Mouse (Mus musculus) limb, embryonic 12.5 days (tissue): Measurements from ENCODE around the gene Fermt2. TPM values are rescaled to one million over a fixed set of nuclear protein-coding genes. Genes with fewer than 3 reads are reported as not detected.

Source experiments
- ATAC-seq: fragments of 200-750 bp; cut with Nextera tagmentation; 2 replicates; pipeline ENCODE4 v1.8.0; 2017; ENCODE audit warnings: low read depth, moderate TSS enrichment; ENCODE audit not compliant: insufficient number of reproducible peaks, insufficient read depth, low FRiP score, low TSS enrichment
- H3K27ac ChIP-seq: fragments of 300-500 bp; sonication (generic); 2 replicates; pipeline ENCODE4 v1.5.1; 2016; ENCODE audit warnings: mild to moderate bottlenecking, moderate library complexity
- H3K27me3 ChIP-seq: fragments of 300-500 bp; sonication (generic); 2 replicates; pipeline ENCODE4 v1.6.1; 2016; ENCODE audit warnings: mild to moderate bottlenecking, moderate library complexity
- H3K36me3 ChIP-seq: fragments of 300-500 bp; sonication (generic); 2 replicates; pipeline ENCODE4 v1.6.1; 2016; ENCODE audit warnings: mild to moderate bottlenecking, moderate library complexity
- H3K4me1 ChIP-seq: fragments of 300-500 bp; sonication (generic); replicated peaks from 2 replicates; pipeline ENCODE4 v1.6.1; 2016
- H3K4me2 ChIP-seq: fragments of 300-500 bp; sonication (generic); 2 replicates; pipeline ENCODE4 v1.6.1; 2016; ENCODE audit warnings: mild to moderate bottlenecking, moderate library complexity
- H3K4me3 ChIP-seq: fragments of 300-500 bp; sonication (generic); replicated peaks from 2 replicates; pipeline ENCODE4 v1.5.1; 2016; ENCODE audit warnings: mild to moderate bottlenecking
- H3K9ac ChIP-seq: fragments of 300-500 bp; sonication (generic); replicated peaks from 2 replicates; pipeline ENCODE4 v1.6.1; 2016; ENCODE audit warnings: mild to moderate bottlenecking, moderate library complexity
- H3K9me3 ChIP-seq: fragments of 300-500 bp; sonication (generic); 2 replicates; pipeline ENCODE4 v1.6.1; 2016; ENCODE audit warnings: mild to moderate bottlenecking, moderate library complexity
- WGBS: fragments of 180-500 bp; shearing (Covaris S2); methylation state at CpG from one replicate; pipeline ENCODE4 v1.1.7; 2016; 5-methylcytosine and 5-hydroxymethylcytosine counted together
- polyA plus RNA-seq: library from polyadenylated mRNA; unstranded; fragments of >200 nt; fragmentation: Nextera tagmentation; extraction: Ambion mirVana; gene quantifications from 2 replicates; pipeline ENCODE4 v1.2.1, GENCODE M21; 2016

Gene Fermt2
- 123 and 128 TPM in 2 replicates for polyA plus RNA-seq

DNA sequence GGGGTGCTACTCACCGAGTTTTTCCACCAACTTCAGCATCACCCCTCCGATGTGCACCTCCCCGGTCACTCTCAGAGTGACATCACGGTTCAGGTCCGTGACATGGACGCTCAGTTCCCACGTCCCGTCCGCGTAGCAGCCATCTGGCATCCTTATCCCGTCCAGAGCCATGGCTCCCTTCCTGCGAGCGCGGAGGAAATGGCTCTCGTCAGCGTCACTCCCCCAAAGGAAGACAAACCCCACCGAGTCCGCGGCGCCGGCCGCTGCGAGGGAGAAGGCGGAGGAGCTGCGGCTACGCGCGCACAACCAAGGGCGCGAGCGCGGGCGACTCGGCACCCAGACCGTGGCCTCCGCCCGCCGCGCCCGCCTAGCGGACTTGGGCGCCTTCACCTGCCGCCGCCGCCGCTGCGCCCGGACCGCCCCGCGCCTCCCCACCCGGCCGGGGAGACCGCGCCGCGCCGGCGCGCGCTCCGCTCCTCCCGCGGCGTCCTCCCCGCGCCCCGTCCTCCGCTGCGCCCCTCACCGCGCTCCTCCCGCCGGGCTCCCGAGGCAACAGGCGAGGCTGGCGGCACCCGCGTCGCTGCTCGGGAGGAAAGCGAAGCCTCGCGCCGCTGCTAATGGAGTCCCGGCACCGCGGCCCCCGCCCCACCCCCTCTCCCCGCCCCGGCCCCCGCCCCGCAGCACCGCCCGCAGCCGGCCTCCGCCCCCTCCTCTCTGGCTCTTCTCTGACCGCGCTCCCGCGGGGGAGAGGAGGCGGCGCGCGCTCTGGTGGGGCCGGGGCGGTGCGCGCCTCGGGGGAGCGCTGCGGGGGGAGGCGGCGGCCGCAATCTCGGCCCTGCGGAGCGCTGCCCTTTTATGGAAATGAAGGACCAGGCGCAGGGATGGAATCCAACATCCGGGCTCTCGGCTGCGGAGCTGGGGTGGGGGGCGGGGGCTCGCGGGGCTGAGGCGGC is at the start of gene Fermt2:
TSS of gene Fermt2 (minus strand) at position 708 of the 953 bp plus-strand sequence.
- 1% methylated on average over 85 of the region's 126 CpGs for WGBS
- Histone ChIP-seq H3K27me3 (no peaks in the 10 kb centered on the region), H3K4me3 (peak within 1 kb of the TSS; percentile 76), H3K27ac (peak within 1 kb of the TSS; percentile 98), H3K9ac (peak within 1 kb of the TSS; percentile 92), H3K36me3 (no peaks in the 10 kb centered on the region), H3K4me2 (peak within 1 kb of the TSS; percentile 68), H3K4me1 (peaks cover 27% of the 10 kb centered on the region), H3K9me3 (no peaks in the 10 kb centered on the region)
- peak; percentile 83 for ATAC-seq

DNA sequence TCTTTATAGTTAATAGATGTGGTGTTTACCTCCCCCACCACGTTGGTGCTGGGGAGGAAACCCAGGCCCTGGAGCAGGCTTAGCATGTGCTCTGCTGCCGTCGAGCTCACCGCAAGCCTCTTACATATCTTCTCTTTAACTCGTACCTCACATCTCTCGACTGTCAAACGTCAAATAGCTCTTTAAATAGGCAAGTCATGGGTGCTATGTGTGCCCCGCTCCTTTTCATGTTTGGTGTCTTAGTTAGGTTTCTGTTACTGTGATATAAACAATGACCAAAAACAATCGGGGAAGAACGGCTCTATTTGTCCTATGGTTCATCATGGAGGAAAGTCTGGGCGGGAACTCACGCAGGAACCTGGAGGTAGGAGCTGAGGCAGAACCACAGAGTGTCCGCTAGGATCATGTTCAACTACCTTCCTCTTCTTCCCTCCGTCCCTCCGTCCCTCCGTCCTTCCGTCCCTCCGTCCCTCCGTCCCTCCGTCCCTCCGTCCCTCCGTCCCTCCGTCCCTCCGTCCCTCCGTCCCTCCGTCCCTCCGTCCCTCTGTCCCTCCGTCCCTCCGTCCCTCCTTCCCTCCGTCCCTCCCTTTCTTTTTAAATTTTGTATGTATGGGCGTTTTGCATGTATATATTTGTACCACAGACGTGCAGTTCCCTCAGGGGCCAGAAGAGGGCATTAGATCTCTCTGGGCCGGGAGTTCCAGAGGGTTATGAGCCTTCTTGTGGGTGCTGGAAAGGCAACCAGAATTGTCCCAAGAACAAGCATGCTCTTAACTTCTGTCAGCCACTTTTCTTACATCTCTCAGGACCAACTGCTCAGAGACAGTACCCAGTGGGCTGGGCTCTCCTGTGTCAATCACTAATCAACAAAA is 36.4 kb upstream of the Fermt2 start:
- H3K4me3 ChIP-seq = peak overlapping the region; percentile 31
- 17% methylated on average over 33 of the region's 33 CpGs for WGBS
- H3K9ac ChIP-seq = 0 out of 2 replicates have a peak overlapping the region, but pooled peaks have one; percentile 31
- 0 out of 2 replicates have a peak, but pooled peaks have one; percentile 2 for ATAC-seq
- H3K27me3 ChIP-seq = no peaks in the 10 kb centered on the region
- H3K27ac ChIP-seq = peak overlapping the region; percentile 94
- no peaks in the 10 kb centered on the region for H3K9me3 ChIP-seq
- peak overlapping the region; percentile 50 for H3K4me2 ChIP-seq
- peaks cover 30% of the 10 kb centered on the region for H3K4me1 ChIP-seq
- H3K36me3 ChIP-seq = no peaks in the 10 kb centered on the region

DNA sequence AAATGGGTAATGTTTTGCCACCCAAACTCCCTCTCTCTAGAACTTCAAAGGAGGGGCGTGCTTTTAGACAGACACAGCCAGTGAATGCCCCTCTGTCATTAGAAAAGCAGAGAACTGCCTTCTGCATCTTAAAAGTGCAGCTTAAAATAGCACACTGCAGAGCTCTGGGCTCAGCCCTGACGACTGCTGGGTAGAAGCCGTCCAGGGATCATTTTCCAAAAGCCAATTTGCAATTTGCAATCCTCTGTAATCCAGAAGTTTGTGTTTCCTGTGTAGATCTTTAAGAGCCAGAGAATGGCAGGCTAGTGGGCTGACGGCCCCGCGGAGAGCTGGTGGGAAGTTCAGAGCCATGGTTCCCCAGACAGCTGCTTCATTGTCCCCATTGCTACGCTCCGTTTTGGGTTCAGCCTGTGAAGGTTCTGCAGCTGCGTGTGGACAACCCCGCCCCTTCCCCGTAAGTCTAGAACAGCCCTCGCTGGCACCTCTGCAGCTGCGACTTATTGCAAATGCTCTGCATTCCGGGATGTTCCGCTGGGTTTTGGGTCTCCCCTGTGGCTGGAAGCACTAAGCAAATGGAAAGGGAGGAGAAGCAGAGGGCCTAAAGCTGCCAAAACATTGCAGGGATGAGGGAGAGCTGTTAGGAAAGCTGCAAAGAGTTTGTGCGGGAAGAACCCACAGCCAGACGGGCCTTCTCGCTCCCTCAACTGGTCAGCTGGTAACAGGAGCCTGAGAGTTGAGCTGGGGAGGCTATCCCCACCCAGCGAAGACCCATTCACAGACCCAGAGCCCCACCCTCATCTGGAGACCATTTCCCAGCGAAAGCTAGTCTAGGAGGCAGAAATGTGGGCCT is 35.5 kb upstream of the Fermt2 start:
- H3K9me3 ChIP-seq = no peaks in the 10 kb centered on the region
- H3K4me1 ChIP-seq = peaks cover 30% of the 10 kb centered on the region
- 5% methylated on average over 20 of the region's 20 CpGs for WGBS
- no peaks in the 10 kb centered on the region for H3K36me3 ChIP-seq
- no peaks in the 10 kb centered on the region for H3K27me3 ChIP-seq
- peak overlapping the region; percentile 31 for H3K4me3 ChIP-seq
- H3K4me2 ChIP-seq = peak overlapping the region; percentile 50
- peak overlapping the region; percentile 94 for H3K27ac ChIP-seq
- 0 out of 2 replicates have a peak overlapping the region, but pooled peaks have one; percentile 31 for H3K9ac ChIP-seq
- peak; percentile 84 for ATAC-seq

DNA sequence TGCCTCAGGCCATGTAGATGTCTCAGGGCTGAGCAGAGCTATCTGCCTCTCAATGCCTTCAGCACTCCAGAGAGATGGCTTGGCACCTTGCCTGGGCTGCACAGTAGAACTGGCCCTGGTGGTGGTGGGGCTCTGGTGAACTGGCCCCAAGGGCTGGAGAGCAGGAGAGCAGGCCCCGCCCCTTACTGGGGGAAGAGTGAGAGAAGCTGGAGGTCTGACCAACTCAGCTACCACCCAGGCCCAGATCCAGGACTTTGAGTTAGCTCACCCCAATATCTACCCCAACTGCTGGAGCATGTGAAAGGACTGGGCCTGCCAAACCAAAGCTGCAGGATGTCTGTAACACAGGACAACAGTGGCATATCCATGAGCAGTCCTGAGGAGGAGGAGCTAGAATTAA is 33.7 kb upstream of the Fermt2 start:
- H3K4me1 ChIP-seq = peaks cover 30% of the 10 kb centered on the region
- H3K9ac ChIP-seq = no peak overlapping the region
- no peaks in the 10 kb centered on the region for H3K36me3 ChIP-seq
- no peak overlapping the region for H3K4me2 ChIP-seq
- 0 out of 2 replicates have a peak, but pooled peaks have one; percentile 30 for ATAC-seq
- peak overlapping the region; percentile 94 for H3K27ac ChIP-seq
- no peaks in the 10 kb centered on the region for H3K27me3 ChIP-seq
- no peaks in the 10 kb centered on the region for H3K9me3 ChIP-seq
- H3K4me3 ChIP-seq = no peak overlapping the region
- 89% methylated on average over 1 of the region's 1 CpGs for WGBS

DNA sequence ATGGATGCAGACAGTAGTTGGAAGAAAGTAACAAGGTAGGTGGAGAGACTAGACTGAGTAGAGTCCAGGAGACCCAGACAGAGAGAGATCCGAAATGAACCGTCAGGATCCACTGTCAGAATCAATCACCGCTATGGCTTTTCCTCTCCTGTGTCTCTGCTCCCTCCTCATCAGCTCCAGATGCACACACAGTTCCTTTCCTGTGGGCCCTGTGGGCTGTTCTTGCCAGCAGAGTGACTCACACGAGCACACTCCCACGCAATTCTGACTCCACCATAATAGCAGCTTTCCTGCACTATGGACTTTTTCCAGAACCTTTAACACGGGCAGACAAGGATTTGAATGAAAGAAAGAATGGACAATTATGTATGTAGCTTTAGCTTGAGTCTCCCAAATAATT is 31.8 kb upstream of the Fermt2 start:
- Histone ChIP-seq H3K4me1 (peaks cover 30% of the 10 kb centered on the region), H3K9ac (no peak overlapping the region), H3K27ac (no peak overlapping the region), H3K9me3 (no peaks in the 10 kb centered on the region), H3K4me3 (no peak overlapping the region), H3K36me3 (no peaks in the 10 kb centered on the region), H3K4me2 (no peak overlapping the region), H3K27me3 (no peaks in the 10 kb centered on the region)
- no peak for ATAC-seq
- 76% methylated on average over 6 of the region's 6 CpGs for WGBS

DNA sequence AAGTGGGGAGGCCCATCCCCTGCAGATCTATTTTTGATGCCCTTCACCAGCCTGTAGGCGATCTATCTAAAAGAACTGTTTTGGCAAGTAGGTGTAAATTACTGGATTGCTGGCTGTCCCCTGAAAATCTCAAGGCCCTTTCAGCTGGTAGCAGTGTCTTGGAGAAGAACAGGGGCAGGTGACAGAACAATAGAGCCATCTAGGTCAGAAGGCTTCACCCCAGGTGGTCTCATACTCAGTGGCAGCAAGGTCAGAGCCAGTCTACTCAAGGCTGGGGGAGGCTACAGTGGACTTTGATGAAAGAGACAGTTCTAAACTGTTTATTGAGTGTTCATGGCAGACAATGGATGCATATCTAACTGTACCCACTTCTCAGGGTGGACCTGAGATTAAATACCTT is 29.1 kb upstream of the Fermt2 start:
- H3K4me2 ChIP-seq = no peak overlapping the region
- no peaks in the 10 kb centered on the region for H3K27me3 ChIP-seq
- no peaks in the 10 kb centered on the region for H3K9me3 ChIP-seq
- no peaks in the 10 kb centered on the region for H3K36me3 ChIP-seq
- H3K4me3 ChIP-seq = no peak overlapping the region
- 89% methylated on average over 1 of the region's 1 CpGs for WGBS
- H3K27ac ChIP-seq = no peak overlapping the region
- no peak overlapping the region for H3K9ac ChIP-seq
- H3K4me1 ChIP-seq = peaks cover 9% of the 10 kb centered on the region
- no peak for ATAC-seq

DNA sequence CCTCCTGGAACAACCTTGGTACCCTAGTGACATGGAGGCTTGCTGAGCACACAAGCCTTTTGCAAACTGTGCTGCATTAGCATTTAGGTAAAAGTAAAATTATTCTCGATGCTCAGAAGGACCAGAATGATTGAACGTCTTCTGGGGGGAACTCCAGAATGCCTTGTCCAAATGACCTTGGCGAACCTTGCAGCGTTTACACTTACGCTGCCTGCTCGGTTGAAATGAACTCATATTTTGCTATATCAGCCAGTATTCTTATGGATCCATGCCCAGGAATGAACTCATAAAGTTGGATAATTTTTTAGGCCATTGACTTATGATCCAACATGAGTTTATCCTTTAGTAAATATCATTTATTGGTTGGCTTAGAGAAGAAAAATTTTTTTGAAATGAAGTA is 24.4 kb upstream of the Fermt2 start:
- Histone ChIP-seq H3K4me3 (no peak overlapping the region), H3K36me3 (no peaks in the 10 kb centered on the region), H3K9ac (no peak overlapping the region), H3K27ac (no peak overlapping the region), H3K4me2 (no peak overlapping the region), H3K9me3 (no peaks in the 10 kb centered on the region), H3K4me1 (no peaks in the 10 kb centered on the region), H3K27me3 (no peaks in the 10 kb centered on the region)
- 93% methylated on average over 6 of the region's 6 CpGs for WGBS
- no peak for ATAC-seq

DNA sequence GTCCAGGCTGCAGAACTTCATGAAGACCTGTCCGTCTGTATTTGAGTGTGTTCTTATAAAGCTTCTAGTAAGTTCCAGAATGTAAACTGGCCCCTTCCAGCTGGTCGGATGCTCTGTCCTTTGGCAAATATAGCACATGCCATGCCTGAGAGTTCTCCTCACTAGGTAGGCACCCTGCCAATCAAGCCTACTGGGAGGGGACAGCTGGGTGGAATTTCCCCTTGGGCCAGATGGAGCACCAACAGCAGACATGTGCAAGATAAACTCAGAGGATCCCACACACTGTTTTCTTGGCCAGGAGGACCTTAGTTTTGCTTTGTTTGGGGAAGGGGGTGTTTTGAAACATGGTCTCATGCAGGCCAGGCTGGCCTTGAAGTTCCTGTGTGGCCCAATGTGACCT is 23.9 kb upstream of the Fermt2 start:
- no peak overlapping the region for H3K4me2 ChIP-seq
- 83% methylated on average over 2 of the region's 2 CpGs for WGBS
- ATAC-seq = no peak
- no peaks in the 10 kb centered on the region for H3K4me1 ChIP-seq
- H3K36me3 ChIP-seq = no peaks in the 10 kb centered on the region
- no peaks in the 10 kb centered on the region for H3K9me3 ChIP-seq
- H3K9ac ChIP-seq = no peak overlapping the region
- no peak overlapping the region for H3K4me3 ChIP-seq
- no peaks in the 10 kb centered on the region for H3K27me3 ChIP-seq
- no peak overlapping the region for H3K27ac ChIP-seq

DNA sequence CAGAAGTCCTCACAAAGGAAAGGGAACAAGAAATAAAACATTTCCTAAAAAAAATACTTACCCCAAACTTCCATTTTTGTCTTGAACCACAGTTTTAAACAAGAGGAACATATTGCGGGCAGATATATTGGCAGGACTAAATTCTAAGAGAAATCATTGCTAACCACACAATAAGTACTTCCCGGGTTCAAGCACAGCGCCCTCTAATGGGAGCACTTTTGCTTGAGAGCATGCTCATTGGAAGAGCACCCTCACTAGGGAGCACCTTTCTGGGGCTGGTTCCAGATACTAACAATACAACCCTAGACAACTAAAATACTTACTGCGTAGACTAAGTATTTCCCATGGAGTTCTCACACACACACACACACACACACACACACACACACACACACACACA is 22.5 kb upstream of the Fermt2 start:
- ATAC-seq = no peak
- Histone ChIP-seq H3K36me3 (no peaks in the 10 kb centered on the region), H3K4me1 (no peaks in the 10 kb centered on the region), H3K9me3 (no peaks in the 10 kb centered on the region), H3K4me2 (no peak overlapping the region), H3K27ac (no peak overlapping the region), H3K4me3 (no peak overlapping the region), H3K9ac (no peak overlapping the region), H3K27me3 (no peaks in the 10 kb centered on the region)
- 80% methylated on average over 4 of the region's 4 CpGs for WGBS

DNA sequence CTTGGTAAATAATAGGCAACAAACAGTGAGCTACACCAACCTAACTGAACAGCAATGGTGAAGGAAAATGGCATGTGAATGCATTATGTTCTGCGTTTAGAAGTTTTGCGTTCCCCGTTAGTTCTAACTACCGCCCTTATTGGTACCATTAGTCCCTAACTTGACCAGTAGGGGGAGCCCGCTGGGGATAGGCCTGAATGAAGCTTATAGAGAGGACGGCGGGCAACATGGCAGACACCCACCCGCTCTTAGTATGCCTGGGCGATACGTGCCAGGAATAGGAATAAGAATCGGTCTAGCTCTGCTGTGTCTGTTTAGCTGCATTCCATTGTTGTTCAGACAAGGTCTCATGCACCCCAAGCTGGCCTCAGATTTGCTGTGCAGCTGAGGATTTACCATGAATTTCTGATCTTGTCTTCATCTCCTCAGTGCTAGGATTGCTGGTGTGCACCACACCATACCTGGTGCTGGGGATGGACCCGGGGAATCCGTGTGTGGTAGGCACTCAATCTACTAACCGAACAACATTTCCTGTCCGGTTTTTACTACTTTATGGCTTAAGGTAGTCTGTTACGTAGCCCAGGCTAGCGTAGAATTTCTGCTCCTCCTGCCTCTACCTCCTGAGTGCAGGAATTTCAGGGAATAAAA is 21.3 kb upstream of the Fermt2 start:
- 49% methylated on average over 17 of the region's 17 CpGs for WGBS
- H3K4me2 ChIP-seq = no peak overlapping the region
- no peak overlapping the region for H3K27ac ChIP-seq
- no peaks in the 10 kb centered on the region for H3K9me3 ChIP-seq
- no peaks in the 10 kb centered on the region for H3K36me3 ChIP-seq
- no peaks in the 10 kb centered on the region for H3K4me1 ChIP-seq
- H3K27me3 ChIP-seq = no peaks in the 10 kb centered on the region
- ATAC-seq = no peak
- no peak overlapping the region for H3K9ac ChIP-seq
- no peak overlapping the region for H3K4me3 ChIP-seq
